Comparison of ENCODE assay signal across 13 mouse cellular contexts in genomic region chr4:135420961-135421360, GRCm38 (mm10).
"Had no signal": no experiment of that assay in that cellular context is flagged by ENCODE, and none has a peak within 500 bp of the region (broad histone marks: within the 10 kb centered on the region; RNA-seq: fewer than 3 reads in every experiment).

No protein-coding gene starts in this region.

- ATAC-seq: liver, embryonic 12.5 days had no signal

- DNase-seq: kidney, postnatal 25 days; layer of hippocampus, postnatal 36 days; lung, embryonic 14.5 days; lung, postnatal 10 days; lung, postnatal 4 days; midbrain, embryonic 14.5 days; thymus, adult 18-20 months; thymus, postnatal 14 days had no signal

- H3K9me3 ChIP-seq: limb, embryonic 15.5 days; liver, embryonic 12.5 days; midbrain, embryonic 10.5 days; neural tube, embryonic 15.5 days had no signal

- H3K4me3 ChIP-seq: limb, embryonic 15.5 days; liver, embryonic 12.5 days; midbrain, embryonic 10.5 days; myocyte; neural tube, embryonic 15.5 days had no signal

- H3K4me1 ChIP-seq: limb, embryonic 15.5 days; midbrain, embryonic 10.5 days; neural tube, embryonic 15.5 days had no signal

- H3K27me3 ChIP-seq: limb, embryonic 15.5 days; liver, embryonic 12.5 days; neural tube, embryonic 15.5 days had no signal
